Mouse (Mus musculus) midbrain, postnatal 0 days (tissue): Measurements from ENCODE around the gene Daxx. TPM values are rescaled to one million over a fixed set of nuclear protein-coding genes. Genes with fewer than 3 reads are reported as not detected.

ENCODE experiments used
- ATAC-seq: fragments of 200-750 bp; cut with Nextera tagmentation; 2 replicates; pipeline ENCODE4 v1.8.0; 2017; ENCODE audit warnings: moderate number of reproducible peaks, mild to moderate bottlenecking, moderate TSS enrichment, moderate library complexity; ENCODE audit not compliant: low FRiP score
- DNase-seq: peaks from one replicate; pipeline ENCODE4 v3.0.0-alpha.2; 2015; ENCODE audit warnings: low spot score
- H3K27ac ChIP-seq: fragments of 300-500 bp; sonication (generic); 2 replicates; pipeline ENCODE4 v1.5.1; 2014; ENCODE audit warnings: low read depth, mild to moderate bottlenecking, low read length, mixed read lengths
- H3K27me3 ChIP-seq: fragments of 300-500 bp; sonication (generic); 2 replicates; pipeline ENCODE4 v1.6.1; 2014; ENCODE audit warnings: low read length, control low read depth, mixed read lengths; ENCODE audit not compliant: insufficient read depth
- H3K36me3 ChIP-seq: fragments of 300-500 bp; sonication (generic); 2 replicates; pipeline ENCODE4 v1.6.1; 2014; ENCODE audit warnings: low read length, control low read depth, mixed read lengths; ENCODE audit not compliant: insufficient read depth
- H3K4me1 ChIP-seq: fragments of 300-500 bp; sonication (generic); 2 replicates; pipeline ENCODE4 v1.6.1; 2014; ENCODE audit warnings: mild to moderate bottlenecking, control low read depth, antibody characterized with exemption, low read length, mixed read lengths; ENCODE audit not compliant: insufficient read depth
- H3K4me2 ChIP-seq: fragments of 300-500 bp; sonication (generic); 2 replicates; pipeline ENCODE4 v1.6.1; 2014; ENCODE audit warnings: low read depth, mild to moderate bottlenecking, low read length, mixed read lengths; ENCODE audit not compliant: poor library complexity, severe bottlenecking
- H3K4me3 ChIP-seq: fragments of 300-500 bp; sonication (generic); 2 replicates; pipeline ENCODE4 v1.5.1; 2014; ENCODE audit warnings: low read depth, mild to moderate bottlenecking, low read length, moderate library complexity
- H3K9ac ChIP-seq: fragments of 300-500 bp; sonication (generic); replicated peaks from 2 replicates; pipeline ENCODE4 v1.6.1; 2014; ENCODE audit warnings: mild to moderate bottlenecking, low read length, moderate library complexity, mixed read lengths; ENCODE audit not compliant: poor library complexity, severe bottlenecking
- H3K9me3 ChIP-seq: fragments of 300-500 bp; sonication (generic); 2 replicates; pipeline ENCODE4 v1.6.1; 2016; ENCODE audit warnings: low read length, control low read depth
- CTCF ChIP-seq: IDR thresholded peaks from 2 replicates; pipeline ENCODE4 v1.5.1; 2016; ENCODE audit warnings: antibody characterized with exemption, mild to moderate bottlenecking
- WGBS: fragments of 180-500 bp; shearing (Covaris S2); extraction: QIAGEN DNeasy Blood & Tissue Kit; methylation state at CpG from one replicate; pipeline ENCODE4 v1.1.7; 2014; 5-methylcytosine and 5-hydroxymethylcytosine counted together
- polyA plus RNA-seq: library from polyadenylated mRNA; unstranded; fragments of >200 nt; fragmentation: Nextera tagmentation; extraction: Ambion mirVana; gene quantifications from 2 replicates; pipeline ENCODE4 v1.2.1, GENCODE M21; 2015
- total RNA-seq: library from RNA; depleted of rRNA; stranded (reverse); fragments of >200 nt; gene quantifications from 2 replicates; pipeline ENCODE4 v1.2.3, GENCODE M21; 2014

Daxx gene
- total and polyA plus RNA-seq, 2 experiments from 2014 or later = 42.9 to 55.7 TPM

DNA sequence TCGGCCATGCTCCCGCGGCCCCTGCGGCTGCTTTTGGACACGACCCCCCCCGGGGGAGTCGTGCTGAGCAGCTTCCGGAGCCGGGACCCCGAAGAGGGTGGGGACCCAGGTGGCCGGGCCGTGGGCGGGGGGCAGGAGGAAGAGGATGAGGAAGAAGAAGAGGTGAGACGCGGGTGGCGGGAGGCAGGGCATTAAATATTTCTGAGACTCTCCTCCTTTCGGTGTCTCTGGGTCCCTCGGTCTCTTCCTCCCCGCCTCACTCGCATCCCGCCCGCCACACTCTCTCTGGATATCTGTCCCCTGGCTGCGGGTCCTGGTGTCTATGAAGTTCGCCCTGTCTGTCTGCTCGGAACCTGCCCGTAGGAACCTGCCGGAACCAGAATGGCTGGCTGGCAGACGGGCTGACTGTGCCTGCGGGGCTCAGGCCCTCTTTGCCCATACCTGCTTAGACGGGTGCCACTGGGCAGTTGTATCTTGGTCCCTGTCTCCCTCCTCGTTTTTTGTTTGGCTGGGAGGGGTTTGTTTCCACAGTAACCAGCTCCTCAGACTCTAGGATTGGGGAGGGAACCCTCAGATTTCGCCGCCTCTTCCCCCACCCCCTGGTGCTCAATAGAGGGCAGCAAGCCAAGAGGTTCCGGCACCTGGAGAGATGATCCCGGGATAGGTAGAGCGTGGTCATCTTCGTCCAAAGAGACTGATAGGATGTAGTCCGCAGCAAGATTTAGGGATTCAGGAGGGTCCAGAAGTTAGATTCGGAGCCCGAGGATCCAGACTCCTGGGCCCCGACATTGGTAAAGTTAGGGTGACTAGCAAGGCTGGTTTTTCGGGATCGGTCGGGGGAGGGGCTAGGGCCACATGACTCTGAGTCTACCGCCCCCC lies 21.3 kb downstream of the Daxx start:
- 0 out of 2 replicates have a peak, but pooled peaks have one; percentile 11 for TF ChIP-seq CTCF

GRCm38 (mm10) chr17:33931159-33931866 lies 22.1 kb downstream of the Daxx start:
- Histone ChIP-seq H3K4me3 (peak overlapping the region; percentile 89), H3K4me1 (0 out of 2 replicates have a peak, but pooled peaks cover 5% of the 10 kb centered on the region)
- 38% methylated on average over 18 of the region's 18 CpGs for WGBS

More for the DNA sequence above, 21.3 kb downstream of the Daxx start:
- no peaks in the 10 kb centered on the region for H3K9me3 ChIP-seq
- 2% methylated on average over 39 of the region's 45 CpGs for WGBS
- peak overlapping the region; percentile 89 for H3K27ac ChIP-seq
- peak overlapping the region; percentile 85 for H3K9ac ChIP-seq
- H3K36me3 ChIP-seq = peaks cover 13% of the 10 kb centered on the region
- DNase-seq = peak; percentile 48
- peak overlapping the region; percentile 89 for H3K4me3 ChIP-seq
- no peaks in the 10 kb centered on the region for H3K27me3 ChIP-seq
- H3K4me1 ChIP-seq = 0 out of 2 replicates have a peak, but pooled peaks cover 5% of the 10 kb centered on the region
- peak overlapping the region; percentile 99 for H3K4me2 ChIP-seq
- ATAC-seq = 0 out of 2 replicates have a peak, but pooled peaks have one; percentile 5

DNA sequence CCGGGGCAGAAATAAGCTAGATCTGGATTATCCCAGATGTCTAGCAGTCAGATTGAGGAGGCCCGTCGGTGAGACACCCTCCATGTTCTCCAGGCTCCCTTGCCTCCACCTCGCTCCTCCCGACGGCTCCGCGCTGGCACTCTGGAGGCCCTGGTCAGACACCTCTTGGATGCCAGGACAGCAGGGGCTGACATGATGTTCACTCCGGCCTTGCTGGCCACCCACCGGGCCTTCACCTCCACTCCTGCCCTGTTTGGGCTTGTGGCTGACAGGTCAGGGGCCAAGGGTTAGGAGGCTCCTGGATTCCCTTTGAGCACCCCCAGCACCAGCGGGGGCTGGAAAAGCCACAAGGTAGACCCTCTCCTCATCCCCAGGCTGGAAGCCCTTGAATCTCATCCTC lies 22.7 kb downstream of the Daxx start:
- Histone ChIP-seq H3K27ac (no peak overlapping the region), H3K9ac (no peak overlapping the region), H3K36me3 (peaks cover 15% of the 10 kb centered on the region), H3K27me3 (no peaks in the 10 kb centered on the region), H3K9me3 (no peaks in the 10 kb centered on the region), H3K4me3 (no peak overlapping the region), H3K4me1 (0 out of 2 replicates have a peak, but pooled peaks cover 5% of the 10 kb centered on the region), H3K4me2 (no peak overlapping the region)
- DNase-seq (no peak), ATAC-seq (no peak)
- TF ChIP-seq CTCF = no peak
- WGBS = 92% methylated on average over 11 of the region's 11 CpGs

More at GRCm38 (mm10) chr17:33931159-33931866, 22.1 kb downstream of the Daxx start:
- Histone ChIP-seq H3K27ac (no peak overlapping the region), H3K36me3 (peaks cover 13% of the 10 kb centered on the region), H3K27me3 (no peaks in the 10 kb centered on the region), H3K9ac (peak overlapping the region; percentile 85), H3K4me2 (peak overlapping the region; percentile 99), H3K9me3 (no peaks in the 10 kb centered on the region)
- DNase-seq (no peak), ATAC-seq (no peak)
- TF ChIP-seq CTCF = no peak

GRCm38 (mm10) chr17:33932448-33932847 lies 23.2 kb downstream of the Daxx start:
- TF ChIP-seq CTCF = no peak
- H3K9ac ChIP-seq = no peak overlapping the region
- H3K36me3 ChIP-seq = peaks cover 20% of the 10 kb centered on the region
- H3K9me3 ChIP-seq = no peaks in the 10 kb centered on the region
- H3K27ac ChIP-seq = no peak overlapping the region
- no peaks in the 10 kb centered on the region for H3K27me3 ChIP-seq
- no peak for DNase-seq
- ATAC-seq = no peak
- H3K4me3 ChIP-seq = no peak overlapping the region
- WGBS = 88% methylated on average over 14 of the region's 14 CpGs
- H3K4me2 ChIP-seq = no peak overlapping the region
- 0 out of 2 replicates have a peak, but pooled peaks cover 5% of the 10 kb centered on the region for H3K4me1 ChIP-seq

DNA sequence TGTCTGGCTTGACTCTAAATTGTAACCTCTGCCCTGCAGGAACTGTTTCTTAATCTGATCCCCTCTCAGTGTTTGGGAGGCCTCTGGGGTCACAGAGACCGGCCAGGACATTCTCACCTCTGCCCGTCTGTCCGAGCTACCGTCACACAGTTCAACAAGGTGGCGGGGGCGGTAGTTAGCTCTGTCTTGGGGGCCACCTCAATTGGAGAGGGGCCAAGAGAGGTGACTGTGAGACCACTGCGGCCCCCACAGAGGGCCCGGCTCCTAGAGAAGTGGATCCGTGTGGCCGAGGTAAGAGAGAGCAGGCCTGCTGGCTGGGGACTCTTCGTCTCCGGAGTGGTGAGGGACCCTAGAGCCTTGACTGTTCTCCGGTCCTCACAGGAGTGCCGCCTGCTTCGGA lies 23.8 kb downstream of the Daxx start:
- no peak for TF ChIP-seq CTCF
- 95% methylated on average over 15 of the region's 15 CpGs for WGBS
- H3K36me3 ChIP-seq = peaks cover 20% of the 10 kb centered on the region
- H3K9ac ChIP-seq = no peak overlapping the region
- H3K4me1 ChIP-seq = 0 out of 2 replicates have a peak, but pooled peaks cover 5% of the 10 kb centered on the region
- H3K9me3 ChIP-seq = no peaks in the 10 kb centered on the region
- no peaks in the 10 kb centered on the region for H3K27me3 ChIP-seq
- no peak overlapping the region for H3K4me2 ChIP-seq
- ATAC-seq (no peak), DNase-seq (no peak)
- H3K4me3 ChIP-seq = no peak overlapping the region
- no peak overlapping the region for H3K27ac ChIP-seq
